Mouse (Mus musculus): ENCODE data around the gene Ube3b. TPM values are rescaled to one million over a fixed set of nuclear protein-coding genes. Genes with fewer than 3 reads are reported as not detected.

Gene Ube3b
- polyA plus RNA-seq, 1 experiment from 2014 or later = 34.0 TPM

- H3K27me3 ChIP-seq = peaks cover 17% of the 10 kb centered on the region; the same call in 1 of the 2 replicates
- peak overlapping the region; percentile 24 for H3K4me3 ChIP-seq
- H3K4me1 ChIP-seq = peaks cover 44% of the 10 kb centered on the region
- ATAC-seq = peak; percentile 85
- peak overlapping the region; percentile 50 for H3K4me2 ChIP-seq
- H3K9ac ChIP-seq = peak overlapping the region; percentile 45; the same call in 1 of the 2 replicates
- peaks cover 6% of the 10 kb centered on the region; the same call in 1 of the 2 replicates for H3K9me3 ChIP-seq (replicated peaks)
- no peaks in the 10 kb centered on the region for H3K36me3 ChIP-seq (ENCODE audit: poor library complexity, severe bottlenecking)
- peak overlapping the region; percentile 91 for H3K27ac ChIP-seq
- 2% methylated on average over 11 of the region's 13 CpGs for WGBS
Measured at GRCm38 (mm10) chr5:114467430-114467829, 87.0 kb downstream of the Ube3b start.

GRCm38 (mm10) chr5:114468007-114468406 is 87.6 kb downstream of the Ube3b start:
- Histone ChIP-seq H3K27me3 (peaks cover 20% of the 10 kb centered on the region; the same call in 1 of the 2 replicates), H3K4me1 (peaks cover 44% of the 10 kb centered on the region), H3K9ac (peak overlapping the region; percentile 45), H3K36me3 (ENCODE audit: poor library complexity, severe bottlenecking) (no peaks in the 10 kb centered on the region), H3K4me2 (peak overlapping the region; percentile 50), H3K27ac (peak overlapping the region; percentile 91), H3K4me3 (no peak overlapping the region), H3K9me3 (replicated peaks) (peaks cover 6% of the 10 kb centered on the region; the same call in 1 of the 2 replicates)
- ATAC-seq = 0 out of 2 replicates have a peak, but pooled peaks have one; percentile 11
- 33% methylated on average over 4 of the region's 4 CpGs for WGBS

GRCm38 (mm10) chr5:114470359-114470758 is 90.0 kb downstream of the Ube3b start:
- no peak for ATAC-seq
- no peak overlapping the region for H3K27ac ChIP-seq
- H3K4me2 ChIP-seq = no peak overlapping the region
- 85% methylated on average over 3 of the region's 3 CpGs for WGBS
- no peak overlapping the region for H3K9ac ChIP-seq
- H3K9me3 ChIP-seq (replicated peaks) = peaks cover 6% of the 10 kb centered on the region; the same call in 1 of the 2 replicates
- no peak overlapping the region for H3K4me3 ChIP-seq
- H3K36me3 ChIP-seq (ENCODE audit: poor library complexity, severe bottlenecking) = no peaks in the 10 kb centered on the region
- peaks cover 20% of the 10 kb centered on the region for H3K27me3 ChIP-seq
- H3K4me1 ChIP-seq = peaks cover 65% of the 10 kb centered on the region

Small RNAs within 50 kb of the gene (microRNA-seq; reads per million reads assigned to microRNA genes)
- not detected for gene Mir7027

Other genes starting within 250 kb of the Ube3b start
- gene Acacb, start 234.1 kb upstream of the Ube3b start, polyA plus RNA-seq (2015; fragmentation: Nextera tagmentation; extraction: Ambion mirVana) = 0.96 and 1.5 TPM in 2 replicates
- 0.12 and 0.31 TPM in 2 replicates for gene Foxn4, start 106.8 kb upstream of the Ube3b start, polyA plus RNA-seq (2015; fragmentation: Nextera tagmentation; extraction: Ambion mirVana)
- 0.56 and 0.62 TPM in 2 replicates for gene Myo1h, start 91.4 kb upstream of the Ube3b start, polyA plus RNA-seq (2015; fragmentation: Nextera tagmentation; extraction: Ambion mirVana)
- 81.3 and 89.7 TPM in 2 replicates for gene Kctd10, start 99 bp upstream of the Ube3b start, polyA plus RNA-seq (2015; fragmentation: Nextera tagmentation; extraction: Ambion mirVana)
- 18.9 and 20.8 TPM in 2 replicates for gene Mmab, start 63.5 kb downstream of the Ube3b start, polyA plus RNA-seq (2015; fragmentation: Nextera tagmentation; extraction: Ambion mirVana)
- gene Mvk, start 63.7 kb downstream of the Ube3b start, polyA plus RNA-seq (2015; fragmentation: Nextera tagmentation; extraction: Ambion mirVana) = 44.4 and 50.7 TPM in 2 replicates
- gene Fam222a, start 187.4 kb downstream of the Ube3b start, polyA plus RNA-seq (2015; fragmentation: Nextera tagmentation; extraction: Ambion mirVana) = 4.8 and 4.9 TPM in 2 replicates

Data from forebrain, embryonic 13.5 days (tissue).